Mouse (Mus musculus): ENCODE measurements around the gene Copz2. TPM values are rescaled to one million over a fixed set of nuclear protein-coding genes. Genes with fewer than 3 reads are reported as not detected.

The Copz2 gene
- polyA plus RNA-seq, 1 experiment, result 120 TPM

GRCm38 (mm10) chr11:96823880-96824782 lies 25.5 kb upstream of the Copz2 start:
- TF ChIP-seq E2F4 (IDR thresholded peaks at IDR 0.05; ENCODE audit: insufficient read depth) (no peak), POLR2AphosphoS2 (IDR thresholded peaks at IDR 0.05; ENCODE audit: insufficient read length, low read depth) (peak; percentile 94), POLR2A (IDR thresholded peaks at IDR 0.05; ENCODE audit: insufficient read length, low read depth) (peak; percentile 89), SRF (IDR thresholded peaks at IDR 0.05; ENCODE audit: control insufficient read depth, insufficient read length, low read depth) (no peak), TCF3 (IDR thresholded peaks at IDR 0.05; ENCODE audit: insufficient read length, low read depth) (no peak), MYOG (IDR thresholded peaks at IDR 0.05; ENCODE audit: control insufficient read depth in 1 of 3, insufficient read depth in 1 of 3, insufficient read length in 2 of 3, low read depth in 2 of 3) (peak in 1 of 3 experiments; percentile 67), MYOD1 (IDR thresholded peaks at IDR 0.05; ENCODE audit: control insufficient read depth in 1 of 3, insufficient read length in 2 of 3, low read depth in 2 of 3) (peak in 1 of 3 experiments; percentile 62), USF1 (IDR thresholded peaks at IDR 0.05; ENCODE audit: low read depth) (no peak), CEBPB (IDR thresholded peaks at IDR 0.05; ENCODE audit: insufficient read depth, poor library complexity, severe bottlenecking) (no peak)
- Histone ChIP-seq H3K4me2 (ENCODE audit: low read depth) (peak overlapping the region; percentile 96), H3K27me3 (ENCODE audit: control insufficient read depth, insufficient read depth, insufficient read length) (no peaks in the 10 kb centered on the region), H3K4me3 (peak overlapping the region; percentile 93), H3ac (ENCODE audit: control insufficient read depth, insufficient read length) (peak overlapping the region; percentile 67), H3K79me2 (ENCODE audit: control insufficient read depth, insufficient read depth) (peaks cover 82% of the 10 kb centered on the region), H3K36me3 (ENCODE audit: control insufficient read depth, insufficient read depth) (peaks cover 40% of the 10 kb centered on the region)

GRCm38 (mm10) chr11:96824783-96825495 lies 24.7 kb upstream of the Copz2 start:
- peak overlapping the region; percentile 93 for H3K4me3 ChIP-seq
- no peaks in the 10 kb centered on the region for H3K27me3 ChIP-seq (ENCODE audit: control insufficient read depth, insufficient read depth, insufficient read length)
- TF ChIP-seq POLR2AphosphoS2 (IDR thresholded peaks at IDR 0.05; ENCODE audit: insufficient read length, low read depth) (peak; percentile 44), MAX (IDR thresholded peaks at IDR 0.05; ENCODE audit: low read depth) (no peak), MYOG (IDR thresholded peaks at IDR 0.05; ENCODE audit: control insufficient read depth in 1 of 3, insufficient read depth in 1 of 3, insufficient read length in 2 of 3, low read depth in 2 of 3) (peak in 1 of 3 experiments; percentile 25), TCF3 (IDR thresholded peaks at IDR 0.05; ENCODE audit: insufficient read length, low read depth) (no peak), REST (IDR thresholded peaks at IDR 0.05; ENCODE audit: insufficient read depth, insufficient read length) (no peak), SRF (IDR thresholded peaks at IDR 0.05; ENCODE audit: control insufficient read depth, insufficient read length, low read depth) (no peak), USF1 (IDR thresholded peaks at IDR 0.05; ENCODE audit: low read depth) (peak; percentile 29), CEBPB (IDR thresholded peaks at IDR 0.05; ENCODE audit: insufficient read depth, poor library complexity, severe bottlenecking) (no peak), TCF12 (IDR thresholded peaks at IDR 0.05; ENCODE audit: insufficient read depth, poor library complexity, severe bottlenecking) (no peak), POLR2A (IDR thresholded peaks at IDR 0.05; ENCODE audit: insufficient read length, low read depth) (peak; percentile 56), MYOD1 (IDR thresholded peaks at IDR 0.05; ENCODE audit: control insufficient read depth in 1 of 3, insufficient read length in 2 of 3, low read depth in 2 of 3) (peak in 2 of 3 experiments; percentile 5 to 47), E2F4 (IDR thresholded peaks at IDR 0.05; ENCODE audit: insufficient read depth) (no peak)
- H3ac ChIP-seq (ENCODE audit: control insufficient read depth, insufficient read length), result no peak overlapping the region
- H3K36me3 ChIP-seq (ENCODE audit: control insufficient read depth, insufficient read depth), result peaks cover 32% of the 10 kb centered on the region
- peak overlapping the region; percentile 96 for H3K4me2 ChIP-seq (ENCODE audit: low read depth)
- H3K79me2 ChIP-seq (ENCODE audit: control insufficient read depth, insufficient read depth), result peaks cover 76% of the 10 kb centered on the region

- Histone ChIP-seq H3ac (ENCODE audit: control insufficient read depth, insufficient read length) (no peak overlapping the region), H3K4me2 (ENCODE audit: low read depth) (peak overlapping the region; percentile 96), H3K36me3 (ENCODE audit: control insufficient read depth, insufficient read depth) (peaks cover 16% of the 10 kb centered on the region), H3K27me3 (ENCODE audit: control insufficient read depth, insufficient read depth, insufficient read length) (no peaks in the 10 kb centered on the region), H3K79me2 (ENCODE audit: control insufficient read depth, insufficient read depth) (peaks cover 61% of the 10 kb centered on the region), H3K4me3 (peak overlapping the region; percentile 93)
- no peak for TF ChIP-seq TCF12 (IDR thresholded peaks at IDR 0.05; ENCODE audit: insufficient read depth, poor library complexity, severe bottlenecking)
- no peak for TF ChIP-seq POLR2AphosphoS2 (IDR thresholded peaks at IDR 0.05; ENCODE audit: insufficient read length, low read depth)
- no peak for TF ChIP-seq MYOG (IDR thresholded peaks at IDR 0.05; ENCODE audit: control insufficient read depth in 1 of 3, insufficient read depth in 1 of 3, insufficient read length in 2 of 3, low read depth in 2 of 3)
- TF ChIP-seq POLR2A (IDR thresholded peaks at IDR 0.05; ENCODE audit: insufficient read length, low read depth), result no peak
- TF ChIP-seq USF1 (IDR thresholded peaks at IDR 0.05; ENCODE audit: low read depth), result no peak
- no peak for TF ChIP-seq MYOD1 (IDR thresholded peaks at IDR 0.05; ENCODE audit: control insufficient read depth in 1 of 3, insufficient read length in 2 of 3, low read depth in 2 of 3)
- no peak for TF ChIP-seq E2F4 (IDR thresholded peaks at IDR 0.05; ENCODE audit: insufficient read depth)
- TF ChIP-seq TCF3 (IDR thresholded peaks at IDR 0.05; ENCODE audit: insufficient read length, low read depth), result no peak
- no peak for TF ChIP-seq REST (IDR thresholded peaks at IDR 0.05; ENCODE audit: insufficient read depth, insufficient read length)
- no peak for TF ChIP-seq MAX (IDR thresholded peaks at IDR 0.05; ENCODE audit: low read depth)
- no peak for TF ChIP-seq CEBPB (IDR thresholded peaks at IDR 0.05; ENCODE audit: insufficient read depth, poor library complexity, severe bottlenecking)
- TF ChIP-seq SRF (IDR thresholded peaks at IDR 0.05; ENCODE audit: control insufficient read depth, insufficient read length, low read depth), result no peak
Measured at GRCm38 (mm10) chr11:96826481-96826880, 23.2 kb upstream of the Copz2 start.

GRCm38 (mm10) chr11:96827062-96827581 lies 22.5 kb upstream of the Copz2 start:
- Histone ChIP-seq H3K27me3 (ENCODE audit: control insufficient read depth, insufficient read depth, insufficient read length) (no peaks in the 10 kb centered on the region), H3K4me2 (ENCODE audit: low read depth) (peak overlapping the region; percentile 96), H3K4me3 (peak overlapping the region; percentile 93), H3ac (ENCODE audit: control insufficient read depth, insufficient read length) (peak overlapping the region; percentile 20), H3K79me2 (ENCODE audit: control insufficient read depth, insufficient read depth) (peaks cover 54% of the 10 kb centered on the region), H3K36me3 (ENCODE audit: control insufficient read depth, insufficient read depth) (peaks cover 10% of the 10 kb centered on the region)
- TF ChIP-seq TCF3 (IDR thresholded peaks at IDR 0.05; ENCODE audit: insufficient read length, low read depth), result no peak
- TF ChIP-seq POLR2A (IDR thresholded peaks at IDR 0.05; ENCODE audit: insufficient read length, low read depth), result peak; percentile 9
